Mouse (Mus musculus) c-Kit-negative CD71-positive TER-119-positive erythroid progenitor cells, embryonic 14.5 days (primary cell): ENCODE results near the gene Rpn1.

Source experiments
- DNase-seq: peaks from one replicate; pipeline ENCODE4 v3.0.0-alpha.2; 2013; ENCODE audit warnings: low read depth, low spot score

Rpn1 gene

GRCm38 (mm10) chr6:88084278-88085151 is at the start of gene Rpn1:
Rpn1 (plus strand) TSS chr6:88084482.
- DNase-seq = peak; percentile 94

- DNase-seq = no peak
Observed at GRCm38 (mm10) chr6:88037471-88038045, 46.7 kb upstream of the Rpn1 start.

- DNase-seq = no peak
Observed at GRCm38 (mm10) chr6:88039426-88039825, 44.9 kb upstream of the Rpn1 start.

- DNase-seq = no peak
Observed at GRCm38 (mm10) chr6:88041221-88041620, 43.1 kb upstream of the Rpn1 start.

GRCm38 (mm10) chr6:88042336-88042735 is 41.9 kb upstream of the Rpn1 start:
- DNase-seq = no peak

- DNase-seq = no peak
Observed at GRCm38 (mm10) chr6:88044234-88044576, 40.1 kb upstream of the Rpn1 start.

GRCm38 (mm10) chr6:88044577-88045405 is 39.5 kb upstream of the Rpn1 start, which contains the start of gene Rab7:
Rab7 (minus strand) TSS chr6:88045270.
- DNase-seq = peak; percentile 83

GRCm38 (mm10) chr6:88045406-88045766 is 38.9 kb upstream of the Rpn1 start:
- DNase-seq = no peak

- DNase-seq = no peak
Observed at GRCm38 (mm10) chr6:88047853-88048252, 36.4 kb upstream of the Rpn1 start.

GRCm38 (mm10) chr6:88049008-88049407 is 35.3 kb upstream of the Rpn1 start:
- no peak for DNase-seq

- DNase-seq = no peak
Observed at GRCm38 (mm10) chr6:88051206-88051605, 33.1 kb upstream of the Rpn1 start.

GRCm38 (mm10) chr6:88053228-88054080 is 30.8 kb upstream of the Rpn1 start:
- DNase-seq = no peak

- DNase-seq = no peak
Observed at GRCm38 (mm10) chr6:88054081-88054835, 30.0 kb upstream of the Rpn1 start.

GRCm38 (mm10) chr6:88055663-88056062 is 28.6 kb upstream of the Rpn1 start:
- DNase-seq = no peak

- no peak for DNase-seq
Observed at GRCm38 (mm10) chr6:88056866-88057265, 27.4 kb upstream of the Rpn1 start.

GRCm38 (mm10) chr6:88059903-88060302 is 24.4 kb upstream of the Rpn1 start:
- no peak for DNase-seq

GRCm38 (mm10) chr6:88060602-88061001 is 23.7 kb upstream of the Rpn1 start:
- no peak for DNase-seq

GRCm38 (mm10) chr6:88061406-88061805 is 22.9 kb upstream of the Rpn1 start:
- no peak for DNase-seq

- DNase-seq = no peak
Observed at GRCm38 (mm10) chr6:88062398-88062797, 21.9 kb upstream of the Rpn1 start.

GRCm38 (mm10) chr6:88064072-88064642 is 20.1 kb upstream of the Rpn1 start:
- no peak for DNase-seq
